Mouse (Mus musculus): Measurements from ENCODE around the gene Ubqlnl. TPM values are rescaled to one million over a fixed set of nuclear protein-coding genes. Genes with fewer than 3 reads are reported as not detected.
A peak's percentile ranks its signal among the peaks of the same experiment; 100 is the strongest.

The Ubqlnl gene
- not detected in 2 replicates for polyA plus RNA-seq (2016; fragmentation: Nextera tagmentation; extraction: Ambion mirVana)

GRCm38 (mm10) chr7:104150456-104150855 lies at the start of gene Ubqlnl:
Gene Ubqlnl (minus strand): TSS chr7:104150556.
- Histone ChIP-seq H3K4me1 (replicated peaks) (no peaks in the 10 kb centered on the region), H3K36me3 (no peaks in the 10 kb centered on the region), H3K27me3 (ENCODE audit: insufficient read depth, poor library complexity, severe bottlenecking) (no peaks in the 10 kb centered on the region), H3K27ac (no peak within 1 kb of the TSS), H3K4me3 (no peak within 1 kb of the TSS), H3K9me3 (no peaks in the 10 kb centered on the region)
- WGBS = 80% methylated on average over 2 of the region's 2 CpGs
- DNase-seq (ENCODE audit: low spot score) = no peak

GRCm38 (mm10) chr7:104199822-104200221 lies 49.5 kb upstream of the Ubqlnl start:
- Histone ChIP-seq H3K4me3 (no peak overlapping the region), H3K4me1 (replicated peaks) (no peaks in the 10 kb centered on the region), H3K36me3 (no peaks in the 10 kb centered on the region), H3K27ac (no peak overlapping the region), H3K27me3 (ENCODE audit: insufficient read depth, poor library complexity, severe bottlenecking) (no peaks in the 10 kb centered on the region), H3K9me3 (no peaks in the 10 kb centered on the region)
- DNase-seq (ENCODE audit: low spot score) = peak; percentile 57
- WGBS = 5% methylated on average over 5 of the region's 5 CpGs

GRCm38 (mm10) chr7:104195885-104196284 lies 45.5 kb upstream of the Ubqlnl start, which contains the start of gene Olfr649:
Gene Olfr649 (minus strand): TSS chr7:104195985.
- Histone ChIP-seq H3K36me3 (no peaks in the 10 kb centered on the region), H3K4me1 (replicated peaks) (no peaks in the 10 kb centered on the region), H3K27me3 (ENCODE audit: insufficient read depth, poor library complexity, severe bottlenecking) (no peaks in the 10 kb centered on the region), H3K9me3 (no peaks in the 10 kb centered on the region), H3K4me3 (no peak within 1 kb of the TSS), H3K27ac (no peak within 1 kb of the TSS)
- WGBS = 87% methylated on average over 6 of the region's 6 CpGs
- DNase-seq (ENCODE audit: low spot score) = no peak

- Histone ChIP-seq H3K36me3 (no peaks in the 10 kb centered on the region), H3K9me3 (no peaks in the 10 kb centered on the region), H3K4me1 (replicated peaks) (no peaks in the 10 kb centered on the region), H3K4me3 (no peak overlapping the region), H3K27ac (no peak overlapping the region), H3K27me3 (ENCODE audit: insufficient read depth, poor library complexity, severe bottlenecking) (no peaks in the 10 kb centered on the region)
- whole genome bisulfite sequencing = 59% methylated on average over 9 of the region's 9 CpGs
- no peak for DNase-seq (ENCODE audit: low spot score)
Observed at GRCm38 (mm10) chr7:104191275-104191674, 40.9 kb upstream of the Ubqlnl start.

GRCm38 (mm10) chr7:104183292-104183691 lies 32.9 kb upstream of the Ubqlnl start, which contains the start of gene Olfr648:
Gene Olfr648 (minus strand): TSS chr7:104183392.
- no peak for DNase-seq (ENCODE audit: low spot score)
- 97% methylated on average over 2 of the region's 2 CpGs for WGBS
- H3K27me3 ChIP-seq (ENCODE audit: insufficient read depth, poor library complexity, severe bottlenecking) = no peaks in the 10 kb centered on the region
- no peaks in the 10 kb centered on the region for H3K9me3 ChIP-seq
- H3K4me1 ChIP-seq (replicated peaks) = no peaks in the 10 kb centered on the region
- H3K4me3 ChIP-seq = no peak within 1 kb of the TSS
- no peaks in the 10 kb centered on the region for H3K36me3 ChIP-seq
- no peak within 1 kb of the TSS for H3K27ac ChIP-seq

- no peak for DNase-seq (ENCODE audit: low spot score)
- H3K9me3 ChIP-seq = no peaks in the 10 kb centered on the region
- no peak overlapping the region for H3K27ac ChIP-seq
- no peaks in the 10 kb centered on the region for H3K4me1 ChIP-seq (replicated peaks)
- no peak overlapping the region for H3K4me3 ChIP-seq
- 77% methylated on average over 1 of the region's 1 CpGs for WGBS
- H3K27me3 ChIP-seq (ENCODE audit: insufficient read depth, poor library complexity, severe bottlenecking) = no peaks in the 10 kb centered on the region
- no peaks in the 10 kb centered on the region for H3K36me3 ChIP-seq
Observed at GRCm38 (mm10) chr7:104179074-104179473, 28.7 kb upstream of the Ubqlnl start.

GRCm38 (mm10) chr7:104178422-104179054 lies 28.2 kb upstream of the Ubqlnl start:
- DNase-seq (ENCODE audit: low spot score) = no peak
- H3K4me3 ChIP-seq = no peak overlapping the region
- no peak overlapping the region for H3K27ac ChIP-seq
- no peaks in the 10 kb centered on the region for H3K36me3 ChIP-seq
- no peaks in the 10 kb centered on the region for H3K4me1 ChIP-seq (replicated peaks)
- no peaks in the 10 kb centered on the region for H3K9me3 ChIP-seq
- WGBS = 72% methylated on average over 5 of the region's 5 CpGs
- no peaks in the 10 kb centered on the region for H3K27me3 ChIP-seq (ENCODE audit: insufficient read depth, poor library complexity, severe bottlenecking)

- DNase-seq (ENCODE audit: low spot score) = no peak
- Histone ChIP-seq H3K27me3 (ENCODE audit: insufficient read depth, poor library complexity, severe bottlenecking) (no peaks in the 10 kb centered on the region), H3K4me1 (replicated peaks) (no peaks in the 10 kb centered on the region), H3K9me3 (no peaks in the 10 kb centered on the region), H3K36me3 (no peaks in the 10 kb centered on the region), H3K4me3 (no peak overlapping the region), H3K27ac (no peak overlapping the region)
- WGBS = 23% methylated on average over 1 of the region's 1 CpGs
Observed at GRCm38 (mm10) chr7:104175085-104175484, 24.7 kb upstream of the Ubqlnl start.

GRCm38 (mm10) chr7:104169634-104170204 lies 19.4 kb upstream of the Ubqlnl start:
- H3K4me3 ChIP-seq = no peak overlapping the region
- H3K9me3 ChIP-seq = no peaks in the 10 kb centered on the region
- 83% methylated on average over 6 of the region's 6 CpGs for WGBS

GRCm38 (mm10) chr7:104167105-104167504 lies 16.7 kb upstream of the Ubqlnl start:
- Histone ChIP-seq H3K27me3 (ENCODE audit: insufficient read depth, poor library complexity, severe bottlenecking) (no peaks in the 10 kb centered on the region), H3K4me3 (no peak overlapping the region), H3K36me3 (no peaks in the 10 kb centered on the region), H3K9me3 (no peaks in the 10 kb centered on the region), H3K27ac (no peak overlapping the region), H3K4me1 (replicated peaks) (no peaks in the 10 kb centered on the region)
- WGBS = 84% methylated on average over 6 of the region's 6 CpGs
- DNase-seq (ENCODE audit: low spot score) = no peak

More at GRCm38 (mm10) chr7:104169634-104170204, 19.4 kb upstream of the Ubqlnl start:
- Histone ChIP-seq H3K27ac (no peak overlapping the region), H3K36me3 (no peaks in the 10 kb centered on the region), H3K27me3 (ENCODE audit: insufficient read depth, poor library complexity, severe bottlenecking) (no peaks in the 10 kb centered on the region), H3K4me1 (replicated peaks) (no peaks in the 10 kb centered on the region)
- DNase-seq (ENCODE audit: low spot score) = no peak

GRCm38 (mm10) chr7:104143179-104143578 lies 7.2 kb downstream of the Ubqlnl start, which contains the start of gene Ubqln3:
Gene Ubqln3 (minus strand): TSS chr7:104143279.
- no peaks in the 10 kb centered on the region for H3K27me3 ChIP-seq (ENCODE audit: insufficient read depth, poor library complexity, severe bottlenecking)
- WGBS = 82% methylated on average over 3 of the region's 3 CpGs
- no peaks in the 10 kb centered on the region for H3K9me3 ChIP-seq
- H3K36me3 ChIP-seq = no peaks in the 10 kb centered on the region
- no peaks in the 10 kb centered on the region for H3K4me1 ChIP-seq (replicated peaks)
- DNase-seq (ENCODE audit: low spot score) = no peak
- no peak within 1 kb of the TSS for H3K27ac ChIP-seq
- no peak within 1 kb of the TSS for H3K4me3 ChIP-seq

- no peak within 1 kb of the TSS for H3K27ac ChIP-seq
- WGBS = 88% methylated on average over 5 of the region's 5 CpGs
Observed at GRCm38 (mm10) chr7:104137305-104137704, 13.1 kb downstream of the Ubqlnl start, which contains the start of gene Olfr643. Gene Olfr643 (minus strand): TSS chr7:104137405.

GRCm38 (mm10) chr7:104129726-104130125 lies 20.6 kb downstream of the Ubqlnl start, which contains the start of gene Ubqln5:
Gene Ubqln5 (minus strand): TSS chr7:104129826.
- 91% methylated on average over 5 of the region's 5 CpGs for WGBS
- Histone ChIP-seq H3K27me3 (ENCODE audit: insufficient read depth, poor library complexity, severe bottlenecking) (no peaks in the 10 kb centered on the region), H3K27ac (no peak within 1 kb of the TSS), H3K9me3 (0 out of 2 replicates have a peak, but pooled peaks cover 8% of the 10 kb centered on the region), H3K4me3 (no peak within 1 kb of the TSS), H3K4me1 (replicated peaks) (no peaks in the 10 kb centered on the region), H3K36me3 (no peaks in the 10 kb centered on the region)
- DNase-seq (ENCODE audit: low spot score) = no peak

More at GRCm38 (mm10) chr7:104137305-104137704, 13.1 kb downstream of the Ubqlnl start, which contains the start of gene Olfr643:
- no peak for DNase-seq (ENCODE audit: low spot score)
- no peaks in the 10 kb centered on the region for H3K27me3 ChIP-seq (ENCODE audit: insufficient read depth, poor library complexity, severe bottlenecking)
- H3K4me1 ChIP-seq (replicated peaks) = no peaks in the 10 kb centered on the region
- no peak within 1 kb of the TSS for H3K4me3 ChIP-seq
- no peaks in the 10 kb centered on the region for H3K36me3 ChIP-seq
- no peaks in the 10 kb centered on the region for H3K9me3 ChIP-seq

Data from hindbrain, embryonic 10.5 days (tissue).